Mouse (Mus musculus): Measurements from ENCODE around the gene Lrrc8b. TPM values are rescaled to one million over a fixed set of nuclear protein-coding genes. Genes with fewer than 3 reads are reported as not detected.

Lrrc8b gene
- polyA plus RNA-seq (2012; rRNA removed) = 25.5 and 31.1 TPM in 2 replicates

DNA sequence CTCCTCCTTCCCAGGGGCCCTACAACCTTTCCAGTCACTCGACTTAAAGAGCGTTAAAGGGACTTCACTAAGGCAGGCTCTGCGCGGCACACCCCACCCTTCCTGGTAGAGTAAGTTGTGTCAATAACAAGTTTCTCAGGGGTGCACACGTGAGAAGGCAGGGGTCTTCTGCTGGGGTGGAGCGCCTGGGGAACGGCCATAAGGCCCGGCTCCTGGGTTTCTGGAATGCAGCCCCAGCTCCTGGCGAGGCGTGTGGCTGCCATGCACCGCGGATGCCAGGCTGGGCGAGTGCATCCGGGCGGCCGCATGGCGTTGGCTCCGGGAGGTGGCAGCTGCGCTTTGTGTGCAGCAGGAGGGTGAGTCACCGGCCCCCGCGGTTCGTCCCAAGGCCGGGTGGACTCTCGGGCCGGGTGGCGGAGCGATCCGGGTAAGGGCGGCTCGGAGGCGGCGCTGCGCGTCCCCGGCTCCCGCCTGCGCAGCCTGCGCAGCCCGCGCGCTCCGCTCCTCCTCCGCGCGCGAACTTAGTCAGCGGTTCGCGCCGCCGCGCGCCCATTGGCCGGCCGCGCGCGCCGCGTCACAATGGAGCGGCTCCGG, at the start of gene Lrrc8b:
Gene Lrrc8b, plus strand, starts transcription at position 578 of the 594 bp plus-strand sequence.
- DNase-seq (ENCODE audit: low read depth) = peak; percentile 94
- peak; percentile 93 for TF ChIP-seq POLR2A (IDR thresholded peaks at IDR 0.05; ENCODE audit: borderline replicate concordance, extremely low read depth, insufficient read depth, insufficient read length, poor library complexity, severe bottlenecking)
- no peak for TF ChIP-seq CTCF (IDR thresholded peaks at IDR 0.05; ENCODE audit: borderline replicate concordance, extremely low read depth, insufficient read depth, insufficient read length)

DNA sequence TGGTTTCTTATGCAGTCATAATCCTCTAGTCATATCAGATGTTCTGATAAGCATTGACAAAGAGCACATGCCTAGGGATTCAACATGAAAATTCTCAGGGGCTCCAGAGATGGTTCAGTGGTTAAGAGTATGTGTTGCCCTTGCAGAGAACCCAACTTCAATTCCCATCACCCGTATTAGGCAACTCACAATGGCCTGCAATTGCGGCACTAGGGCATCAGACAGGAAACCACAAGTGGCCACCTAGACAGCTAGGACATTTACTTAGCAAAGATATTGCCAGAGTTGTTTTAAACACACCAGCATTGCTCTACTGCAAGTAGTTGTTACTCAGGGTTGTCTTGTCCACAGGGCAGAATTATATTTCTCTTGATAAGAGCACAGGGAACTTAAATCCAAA, 34.1 kb upstream of the Lrrc8b start:
- DNase-seq (ENCODE audit: low read depth) = no peak

DNA sequence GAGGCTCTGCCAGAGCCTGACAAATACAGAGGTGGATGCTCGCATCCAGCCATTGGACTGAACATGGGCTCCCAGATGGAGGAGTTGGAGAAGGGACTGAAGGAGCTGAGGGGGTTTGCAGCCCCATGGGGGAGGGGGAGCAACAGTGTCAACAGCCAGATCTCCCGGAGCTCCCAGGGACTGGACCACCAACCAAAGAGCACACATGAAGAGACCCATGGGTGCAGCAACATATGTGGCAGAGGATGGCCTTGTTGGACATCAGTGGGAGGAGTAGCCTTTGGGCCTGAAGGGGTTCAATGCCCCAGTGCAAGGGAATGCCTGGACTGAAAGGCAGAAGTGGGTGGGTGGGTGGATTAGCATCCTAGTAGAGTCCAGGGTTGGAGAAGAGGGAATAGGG, 25.2 kb upstream of the Lrrc8b start:
- TF ChIP-seq CTCF (IDR thresholded peaks at IDR 0.05; ENCODE audit: borderline replicate concordance, extremely low read depth, insufficient read depth, insufficient read length) (no peak), POLR2A (IDR thresholded peaks at IDR 0.05; ENCODE audit: borderline replicate concordance, extremely low read depth, insufficient read depth, insufficient read length, poor library complexity, severe bottlenecking) (no peak)
- no peak for DNase-seq (ENCODE audit: low read depth)

More for the DNA sequence above, 34.1 kb upstream of the Lrrc8b start:
- TF ChIP-seq POLR2A (IDR thresholded peaks at IDR 0.05; ENCODE audit: borderline replicate concordance, extremely low read depth, insufficient read depth, insufficient read length, poor library complexity, severe bottlenecking) (no peak), CTCF (IDR thresholded peaks at IDR 0.05; ENCODE audit: borderline replicate concordance, extremely low read depth, insufficient read depth, insufficient read length) (no peak)

DNA sequence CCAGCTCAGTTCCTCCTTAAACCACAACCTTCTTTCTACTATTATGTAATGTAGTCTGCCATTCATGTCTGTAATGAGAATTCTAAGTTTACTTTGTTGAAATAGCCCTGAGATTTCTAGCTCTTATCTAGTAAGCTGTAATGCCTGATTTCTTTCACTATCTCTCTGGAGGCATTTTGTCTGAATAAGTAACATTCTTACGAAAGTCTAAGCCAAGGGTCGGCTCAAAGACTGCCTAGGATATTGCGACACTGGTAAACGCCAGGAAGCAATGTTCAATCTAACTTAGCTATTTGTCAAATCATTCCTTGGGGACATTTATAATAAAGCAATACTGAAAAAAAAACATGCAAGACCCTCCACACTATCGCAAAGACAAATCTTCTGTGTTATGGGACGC, 21.8 kb upstream of the Lrrc8b start:
- no peak for TF ChIP-seq CTCF (IDR thresholded peaks at IDR 0.05; ENCODE audit: borderline replicate concordance, extremely low read depth, insufficient read depth, insufficient read length)

DNA sequence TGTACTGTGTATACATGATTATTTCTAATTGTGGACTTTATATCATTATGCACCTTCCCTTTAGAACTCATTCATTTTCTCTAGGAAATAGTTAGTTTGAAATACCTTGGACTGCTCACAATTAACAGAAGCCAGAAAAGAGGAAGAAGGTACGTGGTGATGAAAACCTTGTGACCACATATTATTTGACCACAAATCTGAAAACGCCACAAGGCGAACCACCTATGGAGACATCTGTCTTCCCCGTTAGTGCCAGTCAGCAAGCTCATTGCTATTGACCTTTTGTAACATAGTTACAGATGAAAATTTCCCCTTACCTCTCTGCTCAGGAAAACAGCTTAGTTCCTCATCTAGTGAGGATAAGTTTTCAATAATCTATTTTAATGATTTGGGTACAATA, 20.4 kb upstream of the Lrrc8b start:
- no peak for TF ChIP-seq CTCF (IDR thresholded peaks at IDR 0.05; ENCODE audit: borderline replicate concordance, extremely low read depth, insufficient read depth, insufficient read length)
- TF ChIP-seq POLR2A (IDR thresholded peaks at IDR 0.05; ENCODE audit: borderline replicate concordance, extremely low read depth, insufficient read depth, insufficient read length, poor library complexity, severe bottlenecking) = no peak
- DNase-seq (ENCODE audit: low read depth) = no peak

More for the DNA sequence above, 21.8 kb upstream of the Lrrc8b start:
- DNase-seq (ENCODE audit: low read depth) = no peak

DNA sequence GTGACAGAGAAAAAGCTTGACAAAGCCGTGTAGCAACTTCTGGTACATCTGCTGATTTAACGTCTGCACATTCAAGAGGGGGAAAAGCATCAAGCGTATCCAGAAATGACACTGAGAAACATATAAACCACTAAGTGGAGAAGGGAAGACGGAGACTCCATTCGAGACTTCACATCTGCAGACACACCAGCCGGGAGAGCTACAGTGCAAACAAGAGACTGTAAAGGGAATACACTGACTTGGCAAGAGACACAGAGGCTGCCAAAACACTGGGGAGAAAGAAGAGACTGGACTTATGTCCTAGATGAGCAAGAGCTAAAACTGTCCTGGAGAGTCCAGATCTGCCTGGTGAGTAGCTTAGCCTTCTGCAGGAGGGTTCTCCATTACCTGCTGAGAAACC, 16.6 kb upstream of the Lrrc8b start:
- no peak for DNase-seq (ENCODE audit: low read depth)

DNA sequence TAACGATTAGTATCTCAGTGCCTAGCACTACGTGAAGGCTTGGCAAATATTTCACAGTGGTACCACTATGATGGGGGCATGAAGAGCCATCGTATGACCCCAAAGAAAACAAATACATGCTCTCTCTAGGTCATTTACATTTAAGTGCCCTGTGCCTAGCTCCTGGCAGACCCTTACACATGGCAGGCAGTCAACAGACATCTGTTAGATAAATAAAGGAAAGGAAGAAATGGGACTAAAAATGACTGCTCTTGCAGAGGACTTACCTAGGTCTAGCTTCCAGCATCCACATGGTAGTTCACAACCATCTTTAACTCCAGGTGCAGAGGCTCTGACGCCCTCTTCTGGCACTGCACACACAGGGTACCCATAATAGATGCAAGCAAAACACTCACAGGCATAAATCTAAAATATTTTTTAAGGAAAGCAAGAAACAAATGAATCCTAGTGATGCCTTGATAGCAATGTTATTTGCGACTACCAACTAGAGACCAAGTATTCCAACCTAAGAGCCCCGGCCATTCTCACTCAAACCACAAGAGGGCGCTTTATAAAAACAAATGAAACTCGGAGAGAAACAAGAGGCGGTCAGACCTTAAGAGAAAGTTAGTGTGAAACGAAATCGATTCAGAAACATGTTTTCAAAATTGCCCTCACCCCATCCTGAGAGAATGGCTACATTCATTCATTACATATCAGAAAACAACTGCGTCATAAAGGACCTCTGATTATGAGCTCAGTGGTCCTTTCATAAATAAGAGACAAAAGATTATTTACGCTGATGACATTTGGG, 15.7 kb upstream of the Lrrc8b start:
- DNase-seq (ENCODE audit: low read depth) = peak; percentile 92
- TF ChIP-seq POLR2A (IDR thresholded peaks at IDR 0.05; ENCODE audit: borderline replicate concordance, extremely low read depth, insufficient read depth, insufficient read length, poor library complexity, severe bottlenecking) (no peak), CTCF (IDR thresholded peaks at IDR 0.05; ENCODE audit: borderline replicate concordance, extremely low read depth, insufficient read depth, insufficient read length) (peak; percentile 69; the same call in 1 of the 2 replicates)

More for the DNA sequence above, 16.6 kb upstream of the Lrrc8b start:
- TF ChIP-seq POLR2A (IDR thresholded peaks at IDR 0.05; ENCODE audit: borderline replicate concordance, extremely low read depth, insufficient read depth, insufficient read length, poor library complexity, severe bottlenecking) (no peak), CTCF (IDR thresholded peaks at IDR 0.05; ENCODE audit: borderline replicate concordance, extremely low read depth, insufficient read depth, insufficient read length) (no peak)

DNA sequence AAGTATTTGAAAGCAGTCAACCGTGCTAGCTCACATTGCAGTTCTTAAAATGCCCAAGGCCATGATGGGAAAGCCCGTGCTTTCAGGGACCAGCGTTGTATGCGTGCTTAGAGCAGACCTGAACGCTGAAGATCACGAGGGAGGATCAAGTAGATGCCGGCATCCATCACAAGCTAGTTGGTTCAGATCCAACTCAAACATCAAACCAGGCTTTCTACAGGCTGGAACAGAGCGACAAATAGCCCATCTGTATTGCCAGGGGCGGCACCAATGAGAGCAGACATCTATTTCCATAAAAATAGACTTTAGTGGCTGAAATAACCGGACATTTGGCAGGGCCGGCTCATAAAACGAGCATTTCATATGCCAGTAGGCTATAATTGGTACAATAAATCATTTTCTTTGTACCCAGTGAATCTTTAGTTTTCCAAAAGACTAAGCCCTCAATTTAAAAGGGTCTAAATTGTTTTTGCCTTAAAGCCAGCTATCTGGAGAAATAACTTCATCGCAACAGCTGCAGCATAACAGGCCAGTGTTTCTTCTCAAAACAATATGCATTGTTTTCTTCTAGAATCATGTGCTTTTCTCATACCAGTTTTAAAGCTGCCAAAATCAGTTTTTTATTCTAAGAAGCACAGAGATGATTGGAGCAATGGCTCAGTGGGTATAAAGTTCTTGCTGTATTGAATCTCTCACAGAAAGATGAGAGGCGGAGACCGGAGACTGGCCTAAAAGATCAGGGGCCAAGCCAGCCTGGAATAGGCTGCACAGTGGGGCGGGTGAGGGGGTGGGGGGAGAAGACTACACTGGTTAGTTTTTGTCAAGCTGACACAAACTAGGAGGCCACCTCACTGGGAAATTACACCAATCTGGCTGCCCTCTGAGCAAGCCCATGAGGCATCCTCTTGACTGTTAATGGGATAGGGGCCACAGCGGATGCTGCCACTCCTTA, 14.9 kb upstream of the Lrrc8b start:
- TF ChIP-seq POLR2A (IDR thresholded peaks at IDR 0.05; ENCODE audit: borderline replicate concordance, extremely low read depth, insufficient read depth, insufficient read length, poor library complexity, severe bottlenecking) (no peak), CTCF (IDR thresholded peaks at IDR 0.05; ENCODE audit: borderline replicate concordance, extremely low read depth, insufficient read depth, insufficient read length) (no peak)
- peak; percentile 96 for DNase-seq (ENCODE audit: low read depth)

DNA sequence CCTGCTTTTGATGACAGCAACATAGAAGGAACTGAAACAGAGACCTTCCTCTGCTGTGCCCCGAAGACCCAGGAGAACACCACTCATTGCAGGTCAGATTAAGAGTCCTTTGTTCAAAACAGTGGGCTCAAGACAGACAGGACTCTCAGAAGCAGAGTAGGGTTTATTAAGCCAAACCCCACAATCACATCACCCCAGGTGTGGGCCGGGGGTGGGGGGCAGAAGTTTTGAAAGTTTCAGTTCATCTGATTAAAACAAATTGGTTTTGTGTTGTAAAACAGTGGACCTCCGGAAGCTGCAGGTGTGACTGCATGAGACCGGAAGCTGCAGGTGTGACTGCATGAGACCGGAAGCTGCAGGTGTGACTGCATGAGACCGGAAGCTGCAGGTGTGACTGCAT, 14.0 kb upstream of the Lrrc8b start:
- DNase-seq (ENCODE audit: low read depth) = no peak
- TF ChIP-seq CTCF (IDR thresholded peaks at IDR 0.05; ENCODE audit: borderline replicate concordance, extremely low read depth, insufficient read depth, insufficient read length) (no peak), POLR2A (IDR thresholded peaks at IDR 0.05; ENCODE audit: borderline replicate concordance, extremely low read depth, insufficient read depth, insufficient read length, poor library complexity, severe bottlenecking) (no peak)

DNA sequence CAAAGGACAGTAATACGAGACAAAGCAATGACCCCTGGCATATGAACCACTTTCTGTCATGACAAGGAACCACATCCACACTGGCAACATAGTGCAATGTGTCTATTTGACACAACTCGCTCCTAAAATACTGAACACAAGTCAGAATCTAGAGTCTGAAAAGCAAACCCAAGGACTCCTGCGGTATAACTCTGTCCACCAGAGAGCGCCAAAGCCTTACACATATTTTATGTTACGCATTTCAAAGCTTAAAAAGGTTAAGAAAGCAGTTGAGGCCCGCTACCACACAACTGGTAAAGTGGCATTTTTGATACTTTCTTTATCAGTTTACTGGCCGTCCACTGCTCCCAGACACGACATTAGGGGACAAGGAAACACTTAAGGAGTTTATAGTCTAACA, 10.6 kb upstream of the Lrrc8b start:
- peak; percentile 86 for DNase-seq (ENCODE audit: low read depth)
- no peak for TF ChIP-seq POLR2A (IDR thresholded peaks at IDR 0.05; ENCODE audit: borderline replicate concordance, extremely low read depth, insufficient read depth, insufficient read length, poor library complexity, severe bottlenecking)
- TF ChIP-seq CTCF (IDR thresholded peaks at IDR 0.05; ENCODE audit: borderline replicate concordance, extremely low read depth, insufficient read depth, insufficient read length) = peak; percentile 74; the same call in 1 of the 2 replicates

DNA sequence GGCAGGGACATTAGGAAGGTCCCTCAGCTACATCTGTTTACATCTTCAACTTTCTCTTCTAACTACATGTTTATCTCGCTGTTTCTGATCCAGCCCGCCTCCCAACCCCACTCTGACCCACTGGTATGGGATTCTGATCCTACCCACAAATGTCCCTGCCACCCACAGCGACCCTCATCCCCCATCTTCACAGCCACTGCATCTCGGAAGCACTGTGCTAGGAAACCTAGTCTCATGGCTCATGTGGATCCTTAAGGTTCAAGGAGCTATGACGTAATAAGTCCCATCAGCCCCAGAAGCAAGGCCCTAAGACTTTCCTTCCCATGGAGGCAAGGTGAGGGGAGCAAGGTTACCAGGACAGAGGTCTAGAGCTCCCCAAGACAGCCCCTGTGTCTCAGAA, 7.9 kb upstream of the Lrrc8b start:
- DNase-seq (ENCODE audit: low read depth) = no peak
- TF ChIP-seq CTCF (IDR thresholded peaks at IDR 0.05; ENCODE audit: borderline replicate concordance, extremely low read depth, insufficient read depth, insufficient read length) (no peak), POLR2A (IDR thresholded peaks at IDR 0.05; ENCODE audit: borderline replicate concordance, extremely low read depth, insufficient read depth, insufficient read length, poor library complexity, severe bottlenecking) (no peak)
